Mouse (Mus musculus): ENCODE results near the gene Idua. TPM values are rescaled to one million over a fixed set of nuclear protein-coding genes. Genes with fewer than 3 reads are reported as not detected.
A peak's percentile ranks its signal among the peaks of the same experiment; 100 is the strongest.

Gene Idua
- polyA plus RNA-seq, 1 experiment from 2014 or later = 7.9 TPM

- Histone ChIP-seq H3K27me3 (no peaks in the 10 kb centered on the region), H3K4me1 (no peaks in the 10 kb centered on the region), H3K4me2 (no peak overlapping the region), H3K9ac (no peak overlapping the region), H3K27ac (no peak overlapping the region), H3K4me3 (no peak overlapping the region), H3K36me3 (ENCODE audit: poor library complexity, severe bottlenecking) (peaks cover 83% of the 10 kb centered on the region), H3K9me3 (replicated peaks) (no peaks in the 10 kb centered on the region)
- 88% methylated on average over 9 of the region's 9 CpGs for WGBS
- ATAC-seq = no peak
Measured at GRCm38 (mm10) chr5:108645651-108646342, 14.3 kb upstream of the Idua start.

DNA sequence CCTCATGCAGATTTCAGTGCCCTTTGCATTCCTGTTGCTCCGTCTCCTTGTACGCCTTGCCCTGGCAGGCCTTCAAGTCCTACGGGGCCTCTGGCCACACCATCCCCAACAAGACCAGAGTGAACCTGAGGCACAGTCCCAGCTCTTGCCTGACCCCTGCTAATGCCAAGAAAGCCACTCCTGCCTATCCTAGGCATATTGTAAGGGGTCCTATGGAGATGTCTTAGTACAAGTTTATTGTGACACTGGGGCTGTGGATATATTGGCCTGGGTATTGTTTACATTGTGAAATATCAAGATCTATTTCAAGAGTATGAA, 13.8 kb upstream of the Idua start:
- H3K4me3 ChIP-seq = no peak overlapping the region
- 96% methylated on average over 3 of the region's 3 CpGs for WGBS
- H3K4me2 ChIP-seq = no peak overlapping the region
- H3K9ac ChIP-seq = no peak overlapping the region
- no peak overlapping the region for H3K27ac ChIP-seq
- H3K36me3 ChIP-seq (ENCODE audit: poor library complexity, severe bottlenecking) = peaks cover 88% of the 10 kb centered on the region
- no peaks in the 10 kb centered on the region for H3K9me3 ChIP-seq (replicated peaks)
- H3K27me3 ChIP-seq = no peaks in the 10 kb centered on the region
- no peak for ATAC-seq
- no peaks in the 10 kb centered on the region for H3K4me1 ChIP-seq

DNA sequence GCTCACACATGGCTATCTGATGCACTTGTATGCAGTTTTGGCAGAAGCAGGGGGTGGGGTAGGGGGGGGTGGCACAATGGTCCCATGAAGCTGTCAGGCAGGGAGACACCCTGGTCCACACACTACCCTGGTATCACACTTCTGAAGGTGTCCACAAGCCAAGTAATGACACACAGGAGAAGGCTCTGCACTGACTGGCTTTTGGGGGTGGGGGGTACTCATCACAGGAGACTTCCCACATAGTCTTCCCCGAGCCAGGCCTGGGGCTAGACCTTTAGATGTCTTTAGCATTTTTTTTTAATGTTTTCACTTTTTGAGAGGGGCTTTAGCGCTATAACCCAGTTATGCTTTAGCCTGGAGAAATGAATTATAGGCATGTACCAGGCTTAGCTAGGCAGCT, 12.8 kb upstream of the Idua start:
- Histone ChIP-seq H3K4me3 (no peak overlapping the region), H3K9ac (no peak overlapping the region), H3K4me1 (no peaks in the 10 kb centered on the region), H3K27me3 (no peaks in the 10 kb centered on the region), H3K36me3 (ENCODE audit: poor library complexity, severe bottlenecking) (peaks cover 89% of the 10 kb centered on the region), H3K4me2 (no peak overlapping the region), H3K9me3 (replicated peaks) (no peaks in the 10 kb centered on the region), H3K27ac (no peak overlapping the region)
- no peak for ATAC-seq
- WGBS = 89% methylated on average over 2 of the region's 2 CpGs

DNA sequence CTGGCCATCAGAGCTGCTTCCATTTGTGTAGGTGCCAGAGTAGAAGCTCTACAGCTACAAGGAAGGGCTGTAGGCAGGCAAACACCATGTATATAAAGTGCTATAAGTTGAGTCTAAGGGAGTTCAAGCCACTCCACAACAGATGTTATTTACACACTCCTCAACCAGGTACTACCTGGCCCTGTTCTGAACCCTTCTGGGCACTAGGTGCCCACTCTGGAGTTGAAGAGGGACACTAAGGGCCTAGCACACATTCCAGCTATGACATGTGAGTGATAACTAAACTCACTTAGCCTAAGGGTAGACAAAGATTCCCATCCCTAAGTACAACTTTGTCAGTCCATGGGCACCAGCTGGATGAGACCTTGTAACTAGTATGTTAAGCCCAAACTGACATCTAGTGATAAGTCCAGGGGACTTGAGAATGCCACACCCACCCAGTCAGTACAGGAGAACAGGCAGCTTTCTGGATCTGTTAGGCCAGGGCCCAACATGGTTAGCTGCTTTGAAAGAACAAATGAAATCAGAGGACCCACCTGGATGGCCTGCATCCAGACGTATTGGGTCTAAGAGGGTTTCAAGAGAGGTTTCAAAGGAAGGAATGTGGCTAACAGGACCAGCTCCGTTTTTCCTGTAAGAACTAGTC, 12.2 kb upstream of the Idua start:
- no peak for ATAC-seq
- WGBS = 86% methylated on average over 2 of the region's 2 CpGs
- H3K36me3 ChIP-seq (ENCODE audit: poor library complexity, severe bottlenecking) = peaks cover 89% of the 10 kb centered on the region

GRCm38 (mm10) chr5:108648937-108649576, 11.1 kb upstream of the Idua start:
- Histone ChIP-seq H3K4me3 (no peak overlapping the region), H3K9me3 (replicated peaks) (no peaks in the 10 kb centered on the region), H3K9ac (no peak overlapping the region), H3K27ac (no peak overlapping the region), H3K36me3 (ENCODE audit: poor library complexity, severe bottlenecking) (peaks cover 94% of the 10 kb centered on the region), H3K4me2 (no peak overlapping the region), H3K27me3 (no peaks in the 10 kb centered on the region), H3K4me1 (no peaks in the 10 kb centered on the region)
- WGBS = 91% methylated on average over 11 of the region's 11 CpGs
- no peak for ATAC-seq

More for the DNA sequence above, 12.2 kb upstream of the Idua start:
- no peak overlapping the region for H3K9ac ChIP-seq
- no peak overlapping the region for H3K4me2 ChIP-seq
- H3K9me3 ChIP-seq (replicated peaks) = no peaks in the 10 kb centered on the region
- no peaks in the 10 kb centered on the region for H3K27me3 ChIP-seq
- no peaks in the 10 kb centered on the region for H3K4me1 ChIP-seq
- H3K27ac ChIP-seq = no peak overlapping the region
- H3K4me3 ChIP-seq = no peak overlapping the region

GRCm38 (mm10) chr5:108650341-108650740, 9.8 kb upstream of the Idua start:
- H3K27me3 ChIP-seq = no peaks in the 10 kb centered on the region
- H3K27ac ChIP-seq = no peak overlapping the region
- no peaks in the 10 kb centered on the region for H3K4me1 ChIP-seq
- no peak overlapping the region for H3K9ac ChIP-seq
- 87% methylated on average over 7 of the region's 7 CpGs for WGBS
- no peak for ATAC-seq
- H3K9me3 ChIP-seq (replicated peaks) = no peaks in the 10 kb centered on the region
- no peak overlapping the region for H3K4me2 ChIP-seq
- peaks cover 95% of the 10 kb centered on the region for H3K36me3 ChIP-seq (ENCODE audit: poor library complexity, severe bottlenecking)
- no peak overlapping the region for H3K4me3 ChIP-seq

DNA sequence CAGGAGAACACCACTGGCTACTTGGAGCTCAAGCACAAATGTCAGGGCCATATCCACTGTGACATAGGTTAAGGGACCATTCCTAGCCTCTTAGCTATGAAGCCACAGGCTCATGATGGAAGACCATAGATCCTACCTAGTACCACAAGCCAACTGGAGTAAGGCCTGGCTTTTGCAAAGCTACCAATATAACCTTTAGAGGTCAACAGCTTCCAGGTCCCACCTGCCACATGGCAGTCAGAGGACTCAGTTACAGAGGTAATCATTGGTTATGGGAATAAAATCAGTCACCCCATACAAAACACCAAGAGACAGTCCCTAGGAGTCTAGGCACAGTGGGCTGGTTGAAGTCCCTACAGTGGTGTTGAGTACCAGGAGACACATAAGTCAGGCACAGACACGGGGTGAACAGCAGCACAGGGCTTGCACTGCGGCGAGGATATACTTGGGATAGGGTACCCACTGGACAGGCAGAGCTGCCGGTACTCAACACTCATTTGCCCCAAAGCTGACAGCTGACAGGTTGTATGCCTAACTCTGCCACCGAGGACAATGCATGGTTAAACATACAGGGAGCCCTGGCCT, 8.9 kb upstream of the Idua start:
- no peak for ATAC-seq

DNA sequence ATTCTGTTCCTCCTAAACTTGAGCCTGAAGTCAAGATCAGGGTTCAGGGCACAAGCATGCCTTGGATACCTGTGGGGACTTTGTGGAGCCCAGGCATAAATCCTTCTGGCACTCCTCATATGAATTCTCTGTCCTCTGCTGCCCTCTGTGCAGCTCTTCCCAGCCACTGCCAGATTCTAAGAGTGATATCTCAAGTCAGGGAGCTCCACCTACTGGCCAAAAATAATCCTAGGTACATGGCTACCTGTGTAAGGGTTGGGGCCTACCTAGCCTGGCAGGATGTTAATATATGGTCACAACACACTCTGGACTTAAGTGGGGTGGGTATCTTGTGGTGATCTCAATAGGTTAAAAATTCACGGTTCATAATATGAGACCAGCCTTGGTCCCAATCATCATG, 8.3 kb upstream of the Idua start:
- no peaks in the 10 kb centered on the region for H3K4me1 ChIP-seq
- no peak overlapping the region for H3K4me2 ChIP-seq
- no peak overlapping the region for H3K9ac ChIP-seq
- H3K4me3 ChIP-seq = no peak overlapping the region
- 56% methylated on average over 1 of the region's 1 CpGs for WGBS
- no peak overlapping the region for H3K27ac ChIP-seq
- no peaks in the 10 kb centered on the region for H3K27me3 ChIP-seq
- H3K36me3 ChIP-seq (ENCODE audit: poor library complexity, severe bottlenecking) = peaks cover 93% of the 10 kb centered on the region
- peak; percentile 50; the same call in 1 of the 2 replicates for ATAC-seq
- no peaks in the 10 kb centered on the region for H3K9me3 ChIP-seq (replicated peaks)

More for the DNA sequence above, 8.9 kb upstream of the Idua start:
- Histone ChIP-seq H3K4me2 (no peak overlapping the region), H3K9ac (no peak overlapping the region), H3K4me3 (no peak overlapping the region), H3K9me3 (replicated peaks) (no peaks in the 10 kb centered on the region), H3K36me3 (ENCODE audit: poor library complexity, severe bottlenecking) (peaks cover 95% of the 10 kb centered on the region), H3K27me3 (no peaks in the 10 kb centered on the region), H3K4me1 (no peaks in the 10 kb centered on the region), H3K27ac (no peak overlapping the region)
- 87% methylated on average over 5 of the region's 5 CpGs for WGBS

DNA sequence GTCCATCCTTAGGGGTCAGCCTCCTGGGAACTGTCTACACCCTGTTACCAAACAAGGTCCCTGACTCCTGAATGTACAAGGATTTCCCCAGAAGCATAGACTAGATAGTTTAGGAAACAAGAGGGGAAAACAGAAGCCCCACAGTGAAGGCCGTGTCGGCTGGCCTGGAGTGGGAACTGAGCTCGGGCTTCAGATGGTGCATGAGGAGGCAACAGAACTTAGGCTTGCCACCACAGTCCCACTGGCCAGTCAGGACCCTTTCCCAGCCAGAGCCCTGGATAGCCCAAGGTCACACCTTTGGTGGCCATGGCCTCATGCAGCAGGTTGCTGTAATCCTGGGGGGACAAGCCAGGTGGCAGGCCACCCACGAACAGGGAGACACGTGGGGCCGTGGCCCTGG, 6.8 kb upstream of the Idua start:
- Histone ChIP-seq H3K9ac (no peak overlapping the region), H3K4me3 (no peak overlapping the region), H3K27ac (no peak overlapping the region), H3K9me3 (replicated peaks) (no peaks in the 10 kb centered on the region), H3K27me3 (no peaks in the 10 kb centered on the region), H3K4me2 (no peak overlapping the region), H3K36me3 (ENCODE audit: poor library complexity, severe bottlenecking) (peaks cover 89% of the 10 kb centered on the region), H3K4me1 (no peaks in the 10 kb centered on the region)
- ATAC-seq = no peak
- WGBS = 86% methylated on average over 6 of the region's 6 CpGs

DNA sequence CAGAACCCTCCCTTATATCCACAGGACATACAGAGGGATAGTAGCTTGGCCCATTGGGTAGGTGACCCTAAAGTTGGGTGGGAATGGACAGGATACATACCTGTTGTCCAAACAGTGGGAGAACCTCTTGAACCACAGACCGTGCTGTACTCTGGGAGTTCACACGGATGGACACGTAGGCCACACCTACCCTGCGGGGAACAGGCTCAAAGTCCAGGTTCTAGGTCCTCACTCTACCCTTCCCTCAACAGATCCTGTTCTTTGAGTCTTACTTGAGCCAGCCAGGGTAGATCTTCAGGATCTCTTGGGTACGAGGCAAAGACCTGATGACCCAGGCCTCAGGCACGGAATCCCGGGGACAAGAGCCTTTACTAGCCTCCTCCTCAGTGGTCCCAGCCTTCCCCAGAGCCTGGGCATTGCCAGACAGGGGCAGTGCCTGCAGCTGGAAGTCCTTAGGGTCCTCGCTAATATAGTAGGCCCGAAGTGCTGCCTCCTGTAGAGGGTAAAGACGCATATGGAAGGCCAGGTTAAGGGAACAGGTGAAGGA, 5.6 kb upstream of the Idua start:
- no peak overlapping the region for H3K9ac ChIP-seq
- no peak overlapping the region for H3K27ac ChIP-seq

GRCm38 (mm10) chr5:108655381-108655780, 4.8 kb upstream of the Idua start:
- H3K36me3 ChIP-seq (ENCODE audit: poor library complexity, severe bottlenecking) = peaks cover 68% of the 10 kb centered on the region

More for the DNA sequence above, 5.6 kb upstream of the Idua start:
- H3K9me3 ChIP-seq (replicated peaks) = no peaks in the 10 kb centered on the region
- no peak overlapping the region for H3K4me2 ChIP-seq
- H3K27me3 ChIP-seq = no peaks in the 10 kb centered on the region
- H3K4me1 ChIP-seq = peaks cover 10% of the 10 kb centered on the region
- no peak overlapping the region for H3K4me3 ChIP-seq
- H3K36me3 ChIP-seq (ENCODE audit: poor library complexity, severe bottlenecking) = peaks cover 77% of the 10 kb centered on the region
- 95% methylated on average over 10 of the region's 10 CpGs for WGBS
- no peak for ATAC-seq

More at GRCm38 (mm10) chr5:108655381-108655780, 4.8 kb upstream of the Idua start:
- Histone ChIP-seq H3K9ac (no peak overlapping the region), H3K4me1 (peaks cover 18% of the 10 kb centered on the region), H3K27ac (no peak overlapping the region), H3K4me3 (no peak overlapping the region), H3K9me3 (replicated peaks) (no peaks in the 10 kb centered on the region), H3K4me2 (no peak overlapping the region), H3K27me3 (no peaks in the 10 kb centered on the region)
- 95% methylated on average over 9 of the region's 9 CpGs for WGBS
- no peak for ATAC-seq
